Mouse (Mus musculus) adrenal gland, adult 2 months (tissue): ENCODE measurements around the gene Tgm7. TPM values are rescaled to one million over a fixed set of nuclear protein-coding genes. Genes with fewer than 3 reads are reported as not detected.

Source experiments
- DNase-seq: peaks from one replicate; pipeline ENCODE4 v3.0.0; 2021
- polyA plus RNA-seq: library from polyadenylated mRNA; depleted of rRNA; stranded (reverse); fragments of >200 nt; gene quantifications from 2 replicates; pipeline ENCODE4 v1.2.3, GENCODE M21; 2012; rRNA removed
- total RNA-seq, 2 experiments: library from RNA; stranded (reverse); gene quantifications; 2 replicates each; pipeline ENCODE4 v1.2.3; 2021

Gene Tgm7
- total and polyA plus RNA-seq, 3 experiments, result not detected

DNA sequence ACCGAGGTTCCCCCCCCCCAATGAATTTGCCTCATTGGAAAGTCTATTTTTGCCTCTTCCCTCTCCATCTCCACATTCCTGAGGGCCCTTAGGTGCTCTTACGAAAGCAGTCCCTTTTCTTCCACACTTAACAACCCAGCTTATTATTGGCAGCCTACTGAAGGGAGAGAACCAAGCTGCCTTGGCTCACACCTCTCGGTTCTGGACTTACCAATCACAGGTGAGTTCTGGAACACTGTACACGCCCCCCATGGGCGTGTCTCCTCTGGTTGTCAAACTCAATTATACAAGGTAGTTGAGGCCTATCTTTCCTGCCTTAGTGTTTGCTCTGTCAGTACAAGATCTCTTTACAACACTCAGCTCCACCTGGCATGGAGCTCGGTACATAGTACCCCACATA, 37.7 kb downstream of the Tgm7 start:
- DNase-seq, result no peak

DNA sequence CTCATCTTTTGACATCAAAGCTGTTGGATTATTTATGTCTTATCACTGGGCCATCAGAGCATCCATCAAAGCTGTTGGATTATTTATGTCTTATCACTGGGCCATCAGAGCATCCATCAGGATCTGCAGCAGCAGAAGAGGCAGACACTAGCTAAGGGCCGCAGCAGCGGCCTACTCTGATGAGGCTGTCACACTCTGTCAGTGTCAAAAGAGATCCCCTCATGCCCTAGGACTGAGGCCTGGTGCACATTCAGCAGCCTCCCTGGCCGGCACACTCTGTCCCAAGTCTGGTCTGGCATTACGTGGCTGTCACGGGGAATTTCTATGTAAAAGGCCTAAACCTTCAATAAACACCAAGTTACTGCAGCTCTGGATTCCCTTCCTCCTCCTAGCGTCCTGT, 40.1 kb downstream of the Tgm7 start:
- no peak for DNase-seq

DNA sequence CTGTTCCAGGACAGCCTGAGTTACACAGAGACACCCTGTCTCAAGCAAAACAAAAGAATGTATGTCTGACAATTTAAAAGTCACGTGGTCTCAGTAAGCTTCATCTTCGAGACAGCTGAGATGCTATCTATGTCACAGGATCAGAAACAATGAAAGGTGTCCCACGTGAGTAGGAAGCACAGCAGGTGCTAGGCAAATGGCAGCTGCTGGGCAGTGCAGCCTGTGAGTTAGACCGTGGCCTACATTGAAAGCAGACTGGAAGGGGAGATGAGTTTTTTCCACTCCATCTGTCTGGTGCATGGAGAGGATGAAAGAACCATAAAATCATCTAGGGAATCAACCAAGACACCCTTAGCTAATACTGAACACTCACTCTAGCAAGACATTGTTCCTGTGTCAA, 42.5 kb downstream of the Tgm7 start:
- no peak for DNase-seq

DNA sequence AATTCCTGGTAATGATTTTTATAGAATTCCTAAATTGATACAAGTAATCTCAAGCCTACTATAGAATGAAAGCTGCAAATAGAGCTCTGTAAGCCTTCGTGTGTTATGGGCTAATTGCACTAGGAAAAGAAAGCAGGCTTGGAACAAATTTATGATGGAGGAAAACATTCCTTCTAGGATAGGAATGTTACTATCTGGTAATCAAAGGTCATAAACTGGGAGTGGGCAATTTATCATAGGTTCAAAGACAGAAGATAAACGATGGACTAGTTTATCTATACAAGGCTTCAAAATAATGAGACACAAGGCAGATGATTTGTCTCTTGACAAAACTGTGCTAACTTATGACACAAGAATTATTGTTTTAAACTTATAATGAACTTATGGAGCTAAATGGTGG, 48.3 kb downstream of the Tgm7 start:
- no peak for DNase-seq

- DNase-seq, result no peak
Observed at GRCm38 (mm10) chr2:121057997-121058396, 51.6 kb downstream of the Tgm7 start.

DNA sequence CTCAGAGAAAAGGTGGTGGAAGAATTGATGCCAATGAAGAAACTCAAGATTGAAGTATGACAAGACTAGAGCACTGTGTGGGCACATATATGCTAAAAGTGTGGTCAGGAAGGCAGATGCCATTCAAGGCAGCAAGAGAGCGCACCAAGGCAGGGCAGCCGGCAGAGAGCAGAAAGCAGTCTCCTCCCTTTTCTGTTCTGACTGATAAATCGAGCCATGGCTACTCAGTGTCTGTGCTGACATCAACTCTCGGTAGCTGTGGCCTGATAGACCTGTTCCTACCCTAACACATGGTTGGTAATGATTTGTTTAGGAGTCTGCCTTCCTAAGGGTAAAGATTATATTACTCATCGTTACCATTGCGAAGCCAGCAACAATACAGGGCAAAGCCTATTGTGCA, 53.7 kb downstream of the Tgm7 start:
- no peak for DNase-seq

- DNase-seq, result no peak
Observed at GRCm38 (mm10) chr2:121054060-121054459, 55.5 kb downstream of the Tgm7 start.

- DNase-seq, result no peak
Observed at GRCm38 (mm10) chr2:121052176-121052575, 57.4 kb downstream of the Tgm7 start.

DNA sequence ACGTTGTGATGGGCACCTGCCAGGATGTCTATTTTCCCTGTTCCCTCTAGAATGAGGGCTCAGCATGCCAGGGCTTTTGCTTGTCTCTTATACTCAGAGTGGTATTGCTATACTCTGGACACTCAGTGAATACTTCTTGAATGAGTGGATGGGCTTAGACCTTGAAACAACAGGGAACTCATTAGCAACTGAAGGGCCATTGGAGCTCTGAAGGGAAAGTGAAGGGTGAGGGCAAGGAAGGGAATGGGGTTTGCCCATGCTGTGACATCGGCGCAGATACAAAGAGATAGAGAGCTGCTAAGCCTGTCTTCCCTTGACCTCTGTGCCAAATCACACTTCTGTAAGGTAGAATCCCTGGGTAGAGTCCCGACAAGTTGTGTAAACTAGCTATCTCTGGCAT, 63.9 kb downstream of the Tgm7 start:
- DNase-seq, result no peak

Other genes with a start within 250 kb of the Tgm7 start
- gene Ubr1, start 139.1 kb downstream of the Tgm7 start, total RNA-seq, result 10 to 100 TPM; 31.5 to 32.8 TPM
- gene Ubr1, start 139.1 kb downstream of the Tgm7 start, polyA plus RNA-seq, result 23.7 and 30.3 TPM in 2 replicates
- gene Tmem62, start 132.8 kb downstream of the Tgm7 start, total RNA-seq, result 10 to 100 TPM; 11.9 to 28.5 TPM
- 9.2 and 13.4 TPM in 2 replicates for gene Tmem62, start 132.8 kb downstream of the Tgm7 start, polyA plus RNA-seq
- 10 to 100 TPM; 43.7 to 44.8 TPM for gene Ccndbp1, start 101.4 kb downstream of the Tgm7 start, total RNA-seq
- 9.7 and 13.7 TPM in 2 replicates for gene Ccndbp1, start 101.4 kb downstream of the Tgm7 start, polyA plus RNA-seq
- under 1 TPM in 1 of 2 experiments, not detected in 1; 0.17 TPM for gene Epb42, start 72.7 kb downstream of the Tgm7 start, total RNA-seq
- gene Epb42, start 72.7 kb downstream of the Tgm7 start, polyA plus RNA-seq, result not detected in 2 replicates
- gene Tgm5, start 24.0 kb downstream of the Tgm7 start, total RNA-seq, result under 1 TPM in 1 of 2 experiments, not detected in 1; 0.12 TPM
- not detected in 2 replicates for gene Tgm5, start 24.0 kb downstream of the Tgm7 start, polyA plus RNA-seq
- 10 to 100 TPM; 19.1 to 20.6 TPM for gene Adal, start 30.6 kb upstream of the Tgm7 start, total RNA-seq
- gene Adal, start 30.6 kb upstream of the Tgm7 start, polyA plus RNA-seq, result 11.7 and 12.8 TPM in 2 replicates
- 10 to 100 TPM in 1 of 2 experiments, 1 to 10 TPM in 1; 7.0 to 11.8 TPM for gene Lcmt2, start 30.9 kb upstream of the Tgm7 start, total RNA-seq
- gene Lcmt2, start 30.9 kb upstream of the Tgm7 start, polyA plus RNA-seq, result 17.9 and 18.1 TPM in 2 replicates
- gene Tubgcp4, start 60.9 kb upstream of the Tgm7 start, total RNA-seq, result 10 to 100 TPM; 38.6 to 42.4 TPM
- 28.4 and 42.1 TPM in 2 replicates for gene Tubgcp4, start 60.9 kb upstream of the Tgm7 start, polyA plus RNA-seq
- gene Zscan29, start 61.3 kb upstream of the Tgm7 start, total RNA-seq, result 10 to 100 TPM; 13.5 to 19.6 TPM
- gene Zscan29, start 61.3 kb upstream of the Tgm7 start, polyA plus RNA-seq, result 2.6 and 3.1 TPM in 2 replicates
- 10 to 100 TPM; 52.2 to 67.9 TPM for gene Trp53bp1, start 161.6 kb upstream of the Tgm7 start, total RNA-seq
- 25.1 and 33.4 TPM in 2 replicates for gene Trp53bp1, start 161.6 kb upstream of the Tgm7 start, polyA plus RNA-seq
- 10 to 100 TPM in 1 of 2 experiments, 1 to 10 TPM in 1; 5.1 to 12.1 TPM for gene Map1a, start 179.8 kb upstream of the Tgm7 start, total RNA-seq
- 2.4 and 4.2 TPM in 2 replicates for gene Map1a, start 179.8 kb upstream of the Tgm7 start, polyA plus RNA-seq
- 10 to 100 TPM; 51.4 to 56.9 TPM for gene Ppip5k1, start 245.6 kb upstream of the Tgm7 start, total RNA-seq
- gene Ppip5k1, start 245.6 kb upstream of the Tgm7 start, polyA plus RNA-seq, result 36.7 and 41.0 TPM in 2 replicates
- 10 to 100 TPM in 1 of 2 experiments, 1 to 10 TPM in 1; 6.9 to 14.2 TPM for gene Ckmt1, start 247.9 kb upstream of the Tgm7 start, total RNA-seq
- 9.2 and 11.5 TPM in 2 replicates for gene Ckmt1, start 247.9 kb upstream of the Tgm7 start, polyA plus RNA-seq